Mouse (Mus musculus): ENCODE measurements around the gene Stard3.

The Stard3 gene

DNA sequence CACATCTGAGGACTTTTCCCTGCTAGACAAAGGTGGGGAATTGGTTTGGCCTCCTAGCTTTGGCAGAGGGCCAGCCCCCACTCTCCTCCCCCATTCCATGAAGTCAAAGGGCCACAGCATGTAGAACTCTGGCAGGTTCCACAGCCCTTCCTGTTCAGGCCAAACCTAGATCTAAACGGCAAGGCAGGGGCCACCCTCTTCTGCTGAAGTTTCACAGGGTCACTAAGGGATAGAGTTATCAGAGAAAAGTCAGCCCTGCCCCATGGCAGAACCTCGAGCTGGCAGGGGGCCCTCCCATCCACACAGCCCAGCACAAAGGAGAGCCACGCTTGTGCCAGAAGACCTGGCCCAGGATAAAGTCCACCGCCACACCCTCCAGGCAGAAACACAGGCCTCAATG, 36.9 kb downstream of the Stard3 start:
- DNase-seq (ENCODE audit: low spot score in 2 of 2), result peak in 1 of 2 experiments; percentile 7

DNA sequence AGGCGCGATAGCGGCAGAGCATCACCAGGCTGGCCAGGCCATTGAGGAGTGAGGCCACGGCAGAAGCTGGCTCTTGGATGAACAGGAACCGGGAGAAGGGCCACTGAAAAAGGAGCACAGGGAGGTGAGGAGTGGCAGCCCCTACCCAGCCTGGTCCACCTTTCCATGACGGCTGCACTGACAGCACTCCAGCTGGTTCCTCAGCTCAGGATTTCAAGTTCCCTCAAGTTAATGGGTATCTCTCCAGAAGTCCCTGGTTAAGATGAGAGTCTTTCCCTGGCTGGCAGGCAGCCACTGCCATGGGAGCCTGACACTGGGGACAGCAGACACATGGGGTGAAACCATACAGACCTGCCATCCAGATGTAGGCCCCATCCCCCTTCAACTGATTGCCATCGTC, 39.8 kb downstream of the Stard3 start:
- no peak for DNase-seq (ENCODE audit: low spot score in 2 of 2)

DNA sequence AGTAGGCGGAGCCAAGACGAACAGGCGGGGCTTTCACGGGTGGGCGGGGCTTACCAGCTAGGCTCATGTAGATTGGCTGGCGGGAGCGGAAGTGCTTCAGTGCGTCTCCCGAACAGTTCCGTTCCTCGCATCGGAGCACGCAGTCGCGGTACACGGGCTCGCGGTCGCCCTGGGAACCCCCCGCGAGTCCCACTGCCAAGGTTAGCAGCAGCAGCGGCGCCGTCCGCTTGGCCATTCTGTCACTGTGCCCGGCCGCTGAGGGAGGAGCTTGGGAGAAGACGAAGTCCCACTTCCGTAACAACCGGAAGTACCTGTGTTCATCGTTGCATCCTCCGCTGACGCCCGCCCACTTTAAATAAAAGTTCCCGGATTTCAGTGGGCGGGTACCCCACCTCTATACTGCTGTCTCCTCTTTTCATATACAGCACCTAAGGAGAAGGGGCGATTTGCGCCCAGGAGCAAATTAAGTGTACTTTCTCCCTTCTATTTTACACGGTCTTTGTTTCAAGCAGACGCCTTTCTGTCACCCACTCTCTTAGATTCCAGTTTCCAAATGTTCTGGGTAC, 42.1 kb downstream of the Stard3 start, which contains the start of gene Pgap3:
Gene Pgap3, minus strand, starts transcription at position 330 of the 566 bp plus-strand sequence.
- peak; percentile 67 to 75 for DNase-seq (ENCODE audit: low spot score in 2 of 2)

GRCm38 (mm10) chr11:98400816-98401215, 42.6 kb downstream of the Stard3 start:
- DNase-seq (ENCODE audit: low spot score in 2 of 2), result no peak

DNA sequence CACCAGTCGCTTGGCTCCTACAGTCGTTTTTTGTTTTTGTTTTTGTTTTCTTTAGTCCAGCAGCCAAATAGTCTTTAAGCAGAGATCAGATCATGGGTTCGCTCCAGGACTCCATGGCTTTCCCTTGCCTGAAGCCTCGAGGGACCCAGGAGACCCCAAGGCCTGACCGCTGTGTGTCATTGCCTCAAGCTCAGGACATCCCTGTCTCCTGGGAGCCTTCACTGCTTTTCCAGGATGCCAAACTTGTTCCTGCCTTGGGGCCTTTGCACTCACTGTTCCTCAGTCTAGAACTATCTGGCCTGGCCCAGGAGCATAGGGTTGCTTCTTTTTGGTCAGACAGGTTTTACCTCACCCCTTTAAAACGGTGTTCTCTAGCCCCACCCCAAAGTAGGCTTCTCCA, 48.5 kb downstream of the Stard3 start:
- no peak for DNase-seq (ENCODE audit: low spot score in 2 of 2)

DNA sequence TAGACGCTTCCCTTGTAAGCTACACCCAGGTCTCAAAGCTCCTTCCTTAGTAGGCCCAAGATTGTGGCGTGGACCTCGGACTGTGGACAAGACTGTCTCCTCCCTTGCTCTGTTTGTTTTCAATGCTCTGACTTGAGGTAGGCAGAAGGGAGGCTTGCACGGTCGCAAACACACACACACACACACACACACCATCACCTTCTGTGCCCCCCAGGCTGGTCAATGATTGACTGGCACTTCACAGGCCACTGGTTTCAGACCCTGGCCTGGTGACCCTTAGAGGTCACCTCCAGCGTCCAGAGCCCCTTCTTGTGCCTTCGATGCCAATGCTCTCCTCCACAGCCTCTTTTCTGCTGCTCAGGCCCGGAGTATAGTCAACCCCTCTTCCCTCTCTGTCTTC, 50.7 kb downstream of the Stard3 start:
- no peak for DNase-seq (ENCODE audit: low spot score in 2 of 2)

DNA sequence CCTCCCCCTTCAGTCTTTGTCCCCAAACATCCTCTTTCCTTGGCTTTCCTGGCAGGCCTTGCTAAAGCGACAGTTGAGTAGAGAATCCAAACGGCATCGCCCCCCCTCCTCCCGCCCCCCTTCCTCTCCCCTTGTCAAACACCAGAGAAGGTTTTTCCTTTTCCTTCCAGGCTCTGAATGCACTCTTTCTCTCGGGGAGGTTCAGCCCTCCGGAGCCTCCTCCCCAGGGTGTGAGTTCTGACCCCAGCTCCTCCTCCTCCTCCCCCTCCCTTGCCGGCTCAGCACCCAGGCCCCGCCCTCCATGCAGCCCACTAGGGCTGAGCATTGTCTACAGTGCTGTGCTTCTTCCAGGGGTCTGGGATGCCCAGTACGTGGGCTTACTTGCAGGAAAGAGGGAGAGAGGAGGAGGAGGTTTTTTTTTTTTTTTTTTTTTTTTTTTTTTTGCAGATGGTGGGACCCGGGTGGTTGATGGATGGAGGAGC, 51.2 kb downstream of the Stard3 start:
- DNase-seq (ENCODE audit: low spot score in 2 of 2), result no peak

- no peak for DNase-seq (ENCODE audit: low spot score in 2 of 2)
Measured at GRCm38 (mm10) chr11:98412273-98412796, 54.2 kb downstream of the Stard3 start, which contains the start of gene Erbb2. Gene Erbb2, plus strand, starts transcription at chr11:98412470.

GRCm38 (mm10) chr11:98412797-98413301, 54.7 kb downstream of the Stard3 start:
- DNase-seq (ENCODE audit: low spot score in 2 of 2), result no peak

DNA sequence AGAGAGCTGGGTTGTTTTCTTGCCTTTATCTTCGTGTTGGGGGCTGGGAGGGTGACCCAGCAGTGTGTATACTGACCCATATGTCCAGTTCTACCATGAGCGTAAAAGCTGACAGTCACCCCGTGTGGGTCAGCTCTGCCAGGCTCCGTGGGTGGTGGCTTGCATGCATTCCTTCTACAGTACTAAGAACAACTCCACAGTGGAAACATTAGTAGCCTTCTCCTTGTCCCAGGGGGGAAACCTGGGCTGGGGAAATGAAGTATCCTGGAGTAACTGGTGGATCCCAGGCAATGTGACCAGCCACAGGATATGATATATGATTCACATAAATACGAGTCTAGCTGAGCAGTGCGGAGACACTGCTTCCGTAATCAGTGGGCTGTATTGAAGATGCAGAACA, 55.6 kb downstream of the Stard3 start:
- no peak for DNase-seq (ENCODE audit: low spot score in 2 of 2)

GRCm38 (mm10) chr11:98414162-98414561, 56.0 kb downstream of the Stard3 start:
- no peak for DNase-seq (ENCODE audit: low spot score in 2 of 2)

- DNase-seq (ENCODE audit: low spot score in 2 of 2), result no peak
Measured at GRCm38 (mm10) chr11:98417074-98417473, 58.9 kb downstream of the Stard3 start.

- no peak for DNase-seq (ENCODE audit: low spot score in 2 of 2)
Measured at GRCm38 (mm10) chr11:98418273-98418672, 60.1 kb downstream of the Stard3 start.

GRCm38 (mm10) chr11:98418939-98419547, 60.9 kb downstream of the Stard3 start:
- DNase-seq (ENCODE audit: low spot score in 2 of 2), result no peak

- DNase-seq (ENCODE audit: low spot score in 2 of 2), result no peak
Measured at GRCm38 (mm10) chr11:98426592-98426991, 68.4 kb downstream of the Stard3 start.

DNA sequence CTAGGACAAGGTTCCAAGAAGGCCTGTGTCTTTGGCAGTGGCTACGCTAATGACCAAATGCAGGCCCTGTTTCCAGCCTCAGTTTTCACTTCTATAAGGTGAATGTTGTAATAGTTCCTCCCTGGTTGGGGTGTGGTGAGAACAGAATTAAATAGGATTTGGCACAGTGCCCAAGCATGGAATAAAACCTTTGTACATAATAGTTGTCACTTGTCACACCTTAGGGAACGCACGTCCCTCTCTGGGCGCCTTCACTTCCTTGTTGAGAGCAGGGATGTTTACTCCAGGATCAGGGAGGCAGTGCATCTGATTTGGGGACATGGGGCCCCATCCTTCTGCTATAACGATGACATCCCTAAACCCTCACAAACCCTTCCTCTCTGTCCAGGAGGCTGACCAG, 70.3 kb downstream of the Stard3 start:
- DNase-seq (ENCODE audit: low spot score in 2 of 2), result no peak

All from spleen, postnatal 14 days (tissue).